Mouse (Mus musculus) bone marrow, adult 2 months (tissue): Measurements from ENCODE around the gene Slc35d3.

Source experiments
- CTCF ChIP-seq: fragments of 200-500 bp; IDR thresholded peaks from 2 replicates; pipeline ENCODE4 v1.5.1; 2011; ENCODE audit warnings: low read length, control low read depth; ENCODE audit not compliant: control insufficient read depth, insufficient read depth
- POLR2A ChIP-seq: fragments of 200-500 bp; IDR thresholded peaks from 2 replicates; pipeline ENCODE4 v1.6.1; 2011; ENCODE audit warnings: low read depth, mild to moderate bottlenecking, control low read depth, low read length, borderline replicate concordance; ENCODE audit not compliant: control insufficient read depth

GRCm38 (mm10) chr10:19900191-19900590, 48.9 kb upstream of the Slc35d3 start:
- TF ChIP-seq POLR2A, result no peak
- TF ChIP-seq CTCF, result no peak
